ENCODE assay signal across 19 mouse cellular contexts in the genomic region with DNA sequence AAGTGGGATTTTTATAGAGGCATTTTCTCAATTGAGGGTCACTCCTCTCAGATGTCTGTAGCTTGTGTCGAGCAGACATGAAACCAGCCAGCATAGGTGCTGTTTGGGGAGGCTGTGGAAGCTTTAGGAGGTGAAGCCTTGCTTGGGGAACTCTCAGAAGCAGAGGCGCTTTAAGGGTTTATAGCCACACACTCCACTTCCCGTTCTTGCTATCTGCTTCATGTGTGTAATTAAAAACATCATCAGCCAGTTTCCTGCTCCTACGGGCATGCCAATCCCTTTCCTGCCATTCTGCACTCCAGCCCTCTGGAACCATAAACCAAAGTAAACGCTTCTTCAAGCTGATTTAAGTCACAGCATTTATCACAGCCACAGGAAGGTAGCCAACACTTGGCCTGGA. TPM values are rescaled to one million over a fixed set of nuclear protein-coding genes. Genes with fewer than 3 reads are reported as not detected.
"Had no signal": no experiment of that assay in that cellular context is flagged by ENCODE, and none has a peak within 500 bp of the region (broad histone marks: within the 10 kb centered on the region; RNA-seq: fewer than 3 reads in every experiment).

No protein-coding gene starts in this region.

- H3K9ac ChIP-seq: limb, embryonic 15.5 days; liver, embryonic 12.5 days; midbrain, embryonic 12.5 days had no signal

- H3K36me3 ChIP-seq: limb, embryonic 15.5 days; liver, embryonic 12.5 days; midbrain, embryonic 12.5 days had no signal

- H3K9me3 ChIP-seq: limb, embryonic 15.5 days; liver, embryonic 12.5 days; megakaryocyte, embryonic 14.5 days; midbrain, embryonic 12.5 days had no signal

- H3K27ac ChIP-seq: kidney, postnatal 0 days; limb, embryonic 15.5 days; liver, embryonic 12.5 days; midbrain, embryonic 12.5 days had no signal

- H3K4me3 ChIP-seq: limb, embryonic 15.5 days; liver, embryonic 12.5 days; megakaryocyte, embryonic 14.5 days; midbrain, embryonic 12.5 days had no signal

- H3K4me2 ChIP-seq: limb, embryonic 15.5 days; liver, embryonic 12.5 days; midbrain, embryonic 12.5 days had no signal

- H3K4me1 ChIP-seq: limb, embryonic 15.5 days; liver, embryonic 12.5 days; midbrain, embryonic 12.5 days had no signal

- H3K27me3 ChIP-seq: limb, embryonic 15.5 days; liver, embryonic 12.5 days; midbrain, embryonic 12.5 days had no signal

- ATAC-seq: liver, embryonic 12.5 days had no signal

- DNase-seq: kidney, adult 11 months; kidney, adult 9 months; right cerebral cortex, adult 18-20 months; right cerebral cortex, postnatal 25 days; thymus, postnatal 4 days had no signal

RNA-seq across cellular contexts. Expression of a gene that starts 3.8 kb away (rescaled TPM):
- total RNA-seq: layer of hippocampus, adult 8-10 months; layer of hippocampus, postnatal 25 days; left cerebral cortex, adult 8-10 months; left cerebral cortex, postnatal 25 days; midbrain, postnatal 0 days had no signal
- polyA plus RNA-seq: kidney, postnatal 0 days; limb, embryonic 11.5 days; liver, embryonic 12.5 days; liver, embryonic 16.5 days; midbrain, embryonic 12.5 days; midbrain, postnatal 0 days; neural tube, embryonic 14.5 days; stomach, embryonic 14.5 days had no signal

RNA-seq across cellular contexts. Expression of a gene that starts 48.1 kb away (rescaled TPM):
- polyA plus RNA-seq: neural tube, embryonic 14.5 days had no signal
